Mouse (Mus musculus) spleen, adult 2 months (tissue): ENCODE results near the gene Slfn8.
"Not testable (repeated sequence)": the region's sequence is repeated elsewhere in the genome, so short reads cannot be mapped to it uniquely, and the experiment has no call there.

Experiments
- CTCF ChIP-seq: fragments of 200-500 bp; IDR thresholded peaks from 2 replicates; pipeline ENCODE4 v1.5.1; 2011; ENCODE audit warnings: mild to moderate bottlenecking, inconsistent platforms; ENCODE audit not compliant: insufficient read depth, insufficient read length, insufficient replicate concordance; ENCODE audit errors: extremely low read depth
- POLR2A ChIP-seq: fragments of 200-500 bp; IDR thresholded peaks from 2 replicates; pipeline ENCODE4 v1.6.1; 2011; ENCODE audit warnings: low read depth, low read length, inconsistent platforms

DNA sequence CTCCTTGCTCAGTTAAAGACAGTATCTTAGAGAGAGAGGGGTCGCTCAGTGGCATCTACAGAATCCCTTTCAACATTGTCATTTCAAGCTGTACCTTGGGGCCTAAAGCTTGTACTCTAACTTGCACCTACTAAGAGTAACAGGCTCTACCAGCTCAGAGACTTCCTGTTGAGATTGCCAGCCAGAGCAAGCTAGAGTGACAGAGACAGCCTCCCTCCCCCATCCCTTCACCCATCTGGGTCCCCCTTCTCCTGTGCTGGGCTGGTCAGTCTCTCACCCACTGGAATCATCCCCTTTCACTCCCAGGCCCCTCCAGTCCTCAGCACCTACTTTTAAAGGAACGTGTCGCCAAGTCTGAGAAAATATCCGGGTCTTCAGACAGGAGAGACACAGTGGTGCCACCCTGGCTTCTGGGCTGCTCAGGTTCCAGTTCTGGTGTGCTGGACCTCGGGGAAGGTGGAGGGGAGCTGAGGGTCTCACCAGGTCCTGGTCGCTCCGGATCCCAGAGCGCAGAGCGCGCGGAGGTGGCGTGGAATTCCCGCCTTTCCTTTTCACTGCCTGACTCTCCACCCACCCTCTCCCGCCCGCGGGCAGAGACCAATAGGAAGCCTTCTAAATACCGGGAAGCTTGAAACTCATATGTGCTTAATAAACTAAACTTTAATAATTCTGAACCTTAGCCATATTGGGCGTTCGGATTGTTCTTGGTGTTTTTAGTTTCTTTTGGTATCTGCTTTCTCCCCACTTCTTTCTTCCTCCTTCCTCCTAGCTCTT, 29.8 kb downstream of the Slfn8 start:
- TF ChIP-seq CTCF, POLR2A: not testable (repeated sequence)
